Mouse (Mus musculus) ES-Bruce4 (cell line): Measurements from ENCODE around the gene Abca12.

Experiments
- CTCF ChIP-seq: IDR thresholded peaks from one replicate; pipeline ENCODE4 v1.8.1; 2011; ENCODE audit warnings: low read depth, low read length
- EP300 ChIP-seq: IDR thresholded peaks from 2 replicates; pipeline ENCODE4 v1.6.1; 2011; ENCODE audit warnings: low read depth, low read length; ENCODE audit not compliant: insufficient read depth
- POLR2A ChIP-seq: IDR thresholded peaks from one replicate; pipeline ENCODE4 v1.8.1; 2011; ENCODE audit warnings: low read length; ENCODE audit not compliant: insufficient read depth

GRCm38 (mm10) chr1:71394177-71394576 lies 20.5 kb downstream of the Abca12 start:
- no peak for TF ChIP-seq CTCF
- TF ChIP-seq POLR2A: no peak
- TF ChIP-seq EP300: no peak
